Mouse (Mus musculus) midbrain, embryonic 14.5 days (tissue): Measurements from ENCODE around the gene D030056L22Rik. TPM values are rescaled to one million over a fixed set of nuclear protein-coding genes. Genes with fewer than 3 reads are reported as not detected.

Experiments
- polyA plus RNA-seq: library from polyadenylated mRNA; unstranded; fragments of >200 nt; fragmentation: Nextera tagmentation; extraction: Ambion mirVana; gene quantifications from 2 replicates; pipeline ENCODE4 v1.2.1, GENCODE M21; 2014

The D030056L22Rik gene
- polyA plus RNA-seq, 1 experiment from 2014 or later: 68.7 TPM

Other genes with a start within 250 kb of the D030056L22Rik start
- gene Ostf1, start 81.4 kb upstream of the D030056L22Rik start, polyA plus RNA-seq: 28.5 and 40.7 TPM in 2 replicates
- gene Nmrk1, start 81.2 kb upstream of the D030056L22Rik start, polyA plus RNA-seq: 4.8 and 6.9 TPM in 2 replicates
- 18.0 and 18.4 TPM in 2 replicates for gene Carnmt1, start 42.4 kb upstream of the D030056L22Rik start, polyA plus RNA-seq
- gene Trpm6, start 36.8 kb downstream of the D030056L22Rik start, polyA plus RNA-seq: 0.32 and 0.36 TPM in 2 replicates